Mouse (Mus musculus) kidney, postnatal 0 days (tissue): ENCODE results near the gene Irx5. TPM values are rescaled to one million over a fixed set of nuclear protein-coding genes. Genes with fewer than 3 reads are reported as not detected.

Source experiments
- ATAC-seq: fragments of 200-750 bp; cut with Nextera tagmentation; replicated peaks from 2 replicates; pipeline ENCODE4 v1.8.0; 2017; ENCODE audit warnings: low read depth, moderate number of reproducible peaks, moderate TSS enrichment, moderate library complexity; ENCODE audit not compliant: low FRiP score
- DNase-seq: peaks from one replicate; pipeline ENCODE4 v3.0.0-alpha.2; 2016; ENCODE audit warnings: low spot score
- H3K27ac ChIP-seq: fragments of 300-500 bp; sonication (generic); 2 replicates; pipeline ENCODE4 v1.5.1; 2014; ENCODE audit warnings: mild to moderate bottlenecking
- H3K27me3 ChIP-seq: fragments of 300-500 bp; sonication (generic); 2 replicates; pipeline ENCODE4 v1.6.1; 2014; ENCODE audit warnings: low read length, mixed read lengths; ENCODE audit not compliant: insufficient read depth
- H3K36me3 ChIP-seq: fragments of 300-500 bp; sonication (generic); 2 replicates; pipeline ENCODE4 v1.6.1; 2014; ENCODE audit warnings: low read length, mixed read lengths; ENCODE audit not compliant: insufficient read depth
- H3K4me1 ChIP-seq: fragments of 300-500 bp; sonication (generic); replicated peaks from 2 replicates; pipeline ENCODE4 v1.6.1; 2014; ENCODE audit warnings: antibody characterized with exemption, low read length, mixed read lengths; ENCODE audit not compliant: insufficient read depth
- H3K4me2 ChIP-seq: fragments of 300-500 bp; sonication (generic); 2 replicates; pipeline ENCODE4 v1.6.1; 2014; ENCODE audit warnings: mild to moderate bottlenecking, low read length, moderate library complexity, mixed read lengths
- H3K4me3 ChIP-seq: fragments of 300-500 bp; sonication (generic); replicated peaks from 2 replicates; pipeline ENCODE4 v1.5.1; 2014; ENCODE audit warnings: low read depth, low read length
- H3K9ac ChIP-seq: fragments of 300-500 bp; sonication (generic); 2 replicates; pipeline ENCODE4 v1.6.1; 2014; ENCODE audit warnings: low read depth, low read length
- H3K9me3 ChIP-seq: fragments of 300-500 bp; sonication (generic); replicated peaks from 2 replicates; pipeline ENCODE4 v1.6.1; 2016; ENCODE audit warnings: low read length, inconsistent platforms, mixed read lengths
- CTCF ChIP-seq: IDR thresholded peaks from 2 replicates; pipeline ENCODE4 v1.5.1; 2016; ENCODE audit warnings: antibody characterized with exemption, low read depth, mild to moderate bottlenecking, moderate library complexity
- WGBS: fragments of 180-500 bp; shearing (Covaris S2); extraction: QIAGEN DNeasy Blood & Tissue Kit; methylation state at CpG from one replicate; pipeline ENCODE4 v1.1.7; 2014; 5-methylcytosine and 5-hydroxymethylcytosine counted together
- polyA plus RNA-seq: library from polyadenylated mRNA; unstranded; fragments of >200 nt; fragmentation: Nextera tagmentation; extraction: Ambion mirVana; gene quantifications from 2 replicates; pipeline ENCODE4 v1.2.1, GENCODE M21; 2015

Gene Irx5
- polyA plus RNA-seq, 1 experiment from 2014 or later = 3.9 TPM

- 6% methylated on average over 22 of the region's 22 CpGs for WGBS
- no peak overlapping the region for H3K27ac ChIP-seq
- H3K9ac ChIP-seq = 0 out of 2 replicates have a peak overlapping the region, but pooled peaks have one; percentile 23
- H3K36me3 ChIP-seq = no peaks in the 10 kb centered on the region
- peaks cover 15% of the 10 kb centered on the region; the same call in 1 of the 2 replicates for H3K4me1 ChIP-seq
- peak; percentile 10 for DNase-seq
- TF ChIP-seq CTCF = no peak
- no peak for ATAC-seq
- peak overlapping the region; percentile 74 for H3K4me2 ChIP-seq
- peak overlapping the region; percentile 60 for H3K4me3 ChIP-seq
- H3K9me3 ChIP-seq = no peaks in the 10 kb centered on the region
- H3K27me3 ChIP-seq = peaks cover 40% of the 10 kb centered on the region
Measured at GRCm38 (mm10) chr8:92354536-92355482, 2.6 kb upstream of the Irx5 start.

GRCm38 (mm10) chr8:92355701-92356612 lies 1.5 kb upstream of the Irx5 start:
- Histone ChIP-seq H3K36me3 (no peaks in the 10 kb centered on the region), H3K4me1 (peaks cover 15% of the 10 kb centered on the region; the same call in 1 of the 2 replicates), H3K9ac (peak overlapping the region; percentile 52), H3K27me3 (peaks cover 48% of the 10 kb centered on the region), H3K27ac (peak overlapping the region; percentile 61; the same call in 1 of the 2 replicates), H3K4me2 (peak overlapping the region; percentile 74), H3K4me3 (peak overlapping the region; percentile 60), H3K9me3 (no peaks in the 10 kb centered on the region)
- peak; percentile 59 for TF ChIP-seq CTCF
- peak; percentile 95 for ATAC-seq
- DNase-seq = peak; percentile 99
- under 1% methylated on average over 93 of the region's 93 CpGs for WGBS

- Histone ChIP-seq H3K4me1 (peaks cover 15% of the 10 kb centered on the region; the same call in 1 of the 2 replicates), H3K36me3 (no peaks in the 10 kb centered on the region), H3K9ac (peak overlapping the region; percentile 52), H3K27ac (peak overlapping the region; percentile 61), H3K4me3 (peak overlapping the region; percentile 60), H3K27me3 (peaks cover 54% of the 10 kb centered on the region), H3K9me3 (no peaks in the 10 kb centered on the region), H3K4me2 (peak overlapping the region; percentile 74)
- WGBS = 1% methylated on average over 40 of the region's 40 CpGs
- no peak for TF ChIP-seq CTCF
- DNase-seq (no peak), ATAC-seq (no peak)
Measured at GRCm38 (mm10) chr8:92356613-92357375, 631 bp upstream of the Irx5 start.

GRCm38 (mm10) chr8:92358141-92358999 lies 945 bp downstream of the Irx5 start:
- peak overlapping the region; percentile 60 for H3K4me3 ChIP-seq
- peak overlapping the region; percentile 74 for H3K4me2 ChIP-seq
- peak overlapping the region; percentile 61 for H3K9ac ChIP-seq
- under 1% methylated on average over 75 of the region's 80 CpGs for WGBS
- peaks cover 15% of the 10 kb centered on the region; the same call in 1 of the 2 replicates for H3K4me1 ChIP-seq
- ATAC-seq (no peak), DNase-seq (peak; percentile 19)
- no peak for TF ChIP-seq CTCF
- H3K27me3 ChIP-seq = peaks cover 52% of the 10 kb centered on the region
- H3K27ac ChIP-seq = peak overlapping the region; percentile 60; the same call in 1 of the 2 replicates
- no peaks in the 10 kb centered on the region for H3K36me3 ChIP-seq
- no peaks in the 10 kb centered on the region for H3K9me3 ChIP-seq
